Mouse (Mus musculus): ENCODE results near the gene Snx17. TPM values are rescaled to one million over a fixed set of nuclear protein-coding genes. Genes with fewer than 3 reads are reported as not detected.
A peak's percentile ranks its signal among the peaks of the same experiment; 100 is the strongest.

The Snx17 gene
- polyA plus RNA-seq, 1 experiment = 97.0 TPM

- TF ChIP-seq POLR2A (IDR thresholded peaks at IDR 0.05; ENCODE audit: borderline replicate concordance, extremely low read depth, low read depth, low read length) (no peak), CTCF (IDR thresholded peaks at IDR 0.05; ENCODE audit: insufficient read depth, low read length) (no peak)
- under 1% methylated on average over 40 of the region's 40 CpGs for WGBS
- no peak for DNase-seq
- H3K4me3 ChIP-seq (replicated peaks; ENCODE audit: extremely low read depth, low read depth, low read length) = peak overlapping the region; percentile 80
- H3K4me1 ChIP-seq (ENCODE audit: control insufficient read depth, insufficient read depth, low read length) = peaks cover 6% of the 10 kb centered on the region; the same call in 1 of the 2 replicates
These were observed 27.0 kb downstream of the Snx17 start for GRCm38 (mm10) chr5:31219911-31220447.

DNA sequence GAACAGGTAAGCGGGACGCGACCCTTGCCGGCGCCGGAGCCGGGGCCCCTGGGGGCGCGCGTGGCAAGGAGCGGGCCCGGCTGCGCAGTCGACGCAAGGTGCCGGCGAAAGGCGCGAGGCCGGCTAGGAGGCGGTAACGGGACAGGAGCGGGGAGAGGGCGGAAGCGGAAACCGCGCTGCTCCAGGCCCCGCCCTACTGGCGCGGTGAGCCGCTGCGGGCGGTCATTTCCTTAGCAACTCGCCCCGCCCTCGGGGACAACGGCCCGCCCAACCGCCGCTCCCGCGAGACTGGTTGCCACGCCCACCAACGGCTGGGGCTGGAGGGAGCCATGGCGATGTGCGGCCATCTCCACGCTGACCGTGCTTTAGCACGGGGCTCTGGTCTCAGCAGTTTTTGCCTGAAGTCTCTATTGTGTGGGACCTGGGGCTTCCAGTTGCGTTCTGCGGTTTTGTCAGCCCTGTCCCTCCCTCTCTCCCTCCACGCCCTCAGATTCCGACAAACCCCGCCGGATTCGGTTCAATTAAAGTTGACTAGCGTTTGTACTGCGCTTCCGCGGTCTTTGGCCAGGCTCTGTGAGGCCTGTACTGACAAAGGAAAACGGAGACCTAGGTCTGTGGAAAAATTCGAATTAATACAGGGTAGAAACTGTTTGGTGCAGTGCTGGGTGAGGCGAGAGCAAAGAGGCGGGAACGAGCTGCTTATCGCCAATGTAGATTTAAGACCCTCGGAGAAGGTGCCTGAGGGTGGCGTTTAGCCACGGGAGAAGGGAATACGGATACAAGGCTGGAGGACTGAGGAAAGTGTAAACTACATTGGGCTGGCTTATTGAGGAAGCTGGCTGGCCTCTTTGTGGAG lies 27.6 kb downstream of the Snx17 start, which contains the start of gene Ppm1g:
Gene Ppm1g, minus strand, starts transcription at position 240 of the 856 bp plus-strand sequence.
- H3K4me3 ChIP-seq (replicated peaks; ENCODE audit: extremely low read depth, low read depth, low read length) = peak within 1 kb of the TSS; percentile 90
- DNase-seq = peak; percentile 100
- H3K4me1 ChIP-seq (ENCODE audit: control insufficient read depth, insufficient read depth, low read length) = peaks cover 6% of the 10 kb centered on the region; the same call in 1 of the 2 replicates
- TF ChIP-seq POLR2A (IDR thresholded peaks at IDR 0.05; ENCODE audit: borderline replicate concordance, extremely low read depth, low read depth, low read length) (peak; percentile 96), CTCF (IDR thresholded peaks at IDR 0.05; ENCODE audit: insufficient read depth, low read length) (no peak)
- WGBS = under 1% methylated on average over 70 of the region's 70 CpGs

DNA sequence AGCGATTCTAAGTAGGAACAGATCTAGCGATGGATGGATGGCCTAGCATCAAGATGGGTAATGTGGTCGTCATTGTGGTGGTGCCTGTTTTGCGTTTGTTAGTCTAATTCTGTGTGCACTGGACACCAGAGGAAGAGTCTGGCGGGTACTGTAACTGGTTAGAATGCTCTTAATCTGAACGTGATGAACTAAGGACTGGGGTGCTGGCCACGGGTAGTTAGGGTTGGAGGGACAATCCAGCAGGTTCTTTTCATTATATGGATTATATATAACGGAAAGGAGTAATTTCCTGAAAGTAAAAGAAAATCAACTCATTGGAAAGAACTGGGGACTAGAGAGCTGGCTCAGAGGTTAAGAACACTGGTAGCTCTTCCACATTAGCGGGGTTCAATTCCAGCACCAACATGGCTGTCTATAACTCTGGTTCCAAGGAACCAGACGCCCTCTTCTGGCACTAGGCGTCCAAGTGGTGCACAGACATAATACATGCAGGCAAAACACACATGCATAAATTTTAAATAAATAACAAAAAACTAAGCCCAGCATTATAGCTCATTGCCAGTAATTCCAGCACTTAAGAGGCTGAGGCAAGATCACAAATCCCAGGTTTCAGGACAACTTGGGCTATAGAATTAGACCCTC lies 28.4 kb downstream of the Snx17 start:
- Histone ChIP-seq H3K4me1 (ENCODE audit: control insufficient read depth, insufficient read depth, low read length) (peaks cover 6% of the 10 kb centered on the region; the same call in 1 of the 2 replicates), H3K4me3 (replicated peaks; ENCODE audit: extremely low read depth, low read depth, low read length) (peak overlapping the region; percentile 90)
- no peak for TF ChIP-seq POLR2A (IDR thresholded peaks at IDR 0.05; ENCODE audit: borderline replicate concordance, extremely low read depth, low read depth, low read length)
- 0 out of 2 replicates have a peak, but pooled peaks have one; percentile 4 for TF ChIP-seq CTCF (IDR thresholded peaks at IDR 0.05; ENCODE audit: insufficient read depth, low read length)
- no peak for DNase-seq
- WGBS = 16% methylated on average over 11 of the region's 11 CpGs

GRCm38 (mm10) chr5:31222696-31223095 lies 29.7 kb downstream of the Snx17 start:
- DNase-seq = no peak
- TF ChIP-seq POLR2A (IDR thresholded peaks at IDR 0.05; ENCODE audit: borderline replicate concordance, extremely low read depth, low read depth, low read length) = no peak
- no peak for TF ChIP-seq CTCF (IDR thresholded peaks at IDR 0.05; ENCODE audit: insufficient read depth, low read length)
- 0 out of 2 replicates have a peak, but pooled peaks cover 4% of the 10 kb centered on the region for H3K4me1 ChIP-seq (ENCODE audit: control insufficient read depth, insufficient read depth, low read length)
- H3K4me3 ChIP-seq (replicated peaks; ENCODE audit: extremely low read depth, low read depth, low read length) = no peak overlapping the region
- 95% methylated on average over 9 of the region's 9 CpGs for WGBS

DNA sequence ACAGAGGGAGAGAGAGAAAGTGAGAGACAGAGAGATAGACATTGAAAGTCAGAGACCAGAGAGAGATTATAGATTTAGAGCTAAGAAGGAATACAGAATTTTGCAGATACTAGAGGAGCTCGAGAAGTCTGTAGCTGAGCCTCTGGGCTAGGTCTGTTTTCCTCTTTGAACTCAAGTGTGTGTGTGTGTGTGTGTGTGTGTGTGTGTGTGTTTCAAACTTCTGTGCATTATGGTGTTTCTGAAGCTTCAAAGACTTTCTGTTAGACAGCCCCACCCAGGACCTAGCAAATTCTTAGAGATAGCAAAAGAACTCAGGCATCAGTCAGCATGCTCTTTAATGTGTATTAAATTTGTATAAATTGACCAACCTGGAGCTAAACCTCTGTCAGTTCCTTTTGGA lies 33.6 kb downstream of the Snx17 start:
- TF ChIP-seq POLR2A (IDR thresholded peaks at IDR 0.05; ENCODE audit: borderline replicate concordance, extremely low read depth, low read depth, low read length) (no peak), CTCF (IDR thresholded peaks at IDR 0.05; ENCODE audit: insufficient read depth, low read length) (no peak)
- 70% methylated on average over 1 of the region's 1 CpGs for WGBS
- no peak for DNase-seq
- Histone ChIP-seq H3K4me3 (replicated peaks; ENCODE audit: extremely low read depth, low read depth, low read length) (no peak overlapping the region), H3K4me1 (ENCODE audit: control insufficient read depth, insufficient read depth, low read length) (no peaks in the 10 kb centered on the region)

- TF ChIP-seq CTCF (IDR thresholded peaks at IDR 0.05; ENCODE audit: insufficient read depth, low read length) (no peak), POLR2A (IDR thresholded peaks at IDR 0.05; ENCODE audit: borderline replicate concordance, extremely low read depth, low read depth, low read length) (peak; percentile 90)
- under 1% methylated on average over 89 of the region's 103 CpGs for WGBS
- DNase-seq = peak; percentile 92
- peaks cover 4% of the 10 kb centered on the region for H3K4me1 ChIP-seq (ENCODE audit: control insufficient read depth, insufficient read depth, low read length)
- peak within 1 kb of the TSS; percentile 89 for H3K4me3 ChIP-seq (replicated peaks; ENCODE audit: extremely low read depth, low read depth, low read length)
These were observed 47.9 kb downstream of the Snx17 start, which contains the start of the genes Nrbp1 and Gm9970 for GRCm38 (mm10) chr5:31240637-31241521. TSS of gene Nrbp1 (plus strand) at chr5:31240864. TSS of gene Gm9970 (minus strand) at chr5:31241232.

GRCm38 (mm10) chr5:31241522-31242034 lies 48.6 kb downstream of the Snx17 start:
- no peak for TF ChIP-seq CTCF (IDR thresholded peaks at IDR 0.05; ENCODE audit: insufficient read depth, low read length)
- no peak for TF ChIP-seq POLR2A (IDR thresholded peaks at IDR 0.05; ENCODE audit: borderline replicate concordance, extremely low read depth, low read depth, low read length)
- DNase-seq = no peak
- WGBS = 1% methylated on average over 13 of the region's 13 CpGs
- H3K4me3 ChIP-seq (replicated peaks; ENCODE audit: extremely low read depth, low read depth, low read length) = peak overlapping the region; percentile 89
- H3K4me1 ChIP-seq (ENCODE audit: control insufficient read depth, insufficient read depth, low read length) = peaks cover 4% of the 10 kb centered on the region

GRCm38 (mm10) chr5:31242191-31242590 lies 49.2 kb downstream of the Snx17 start:
- Histone ChIP-seq H3K4me3 (replicated peaks; ENCODE audit: extremely low read depth, low read depth, low read length) (peak overlapping the region; percentile 15), H3K4me1 (ENCODE audit: control insufficient read depth, insufficient read depth, low read length) (peaks cover 4% of the 10 kb centered on the region)
- DNase-seq = no peak
- 15% methylated on average over 10 of the region's 10 CpGs for WGBS
- TF ChIP-seq CTCF (IDR thresholded peaks at IDR 0.05; ENCODE audit: insufficient read depth, low read length) = no peak

Other genes starting within 250 kb of the Snx17 start
- gene Cgref1, start 247.6 kb upstream of the Snx17 start, polyA plus RNA-seq (2012; rRNA removed) = 2.7 and 5.7 TPM in 2 replicates
- gene Preb, start 232.9 kb upstream of the Snx17 start, polyA plus RNA-seq (2012; rRNA removed) = 196 and 253 TPM in 2 replicates
- 0.95 and 1.2 TPM in 2 replicates for gene Tcf23, start 224.6 kb upstream of the Snx17 start, polyA plus RNA-seq (2012; rRNA removed)
- gene Atraid, start 144.9 kb upstream of the Snx17 start, polyA plus RNA-seq (2012; rRNA removed) = 113 and 122 TPM in 2 replicates
- gene Slc5a6, start 144.3 kb upstream of the Snx17 start, polyA plus RNA-seq (2012; rRNA removed) = 16.3 and 19.1 TPM in 2 replicates
- gene Cad, start 138.4 kb upstream of the Snx17 start, polyA plus RNA-seq (2012; rRNA removed) = 27.6 and 28.6 TPM in 2 replicates
- gene Dnajc5g, start 86.9 kb upstream of the Snx17 start, polyA plus RNA-seq (2012; rRNA removed) = not detected in 2 replicates
- 0.10 TPM in 1 of 2 replicates, not detected in the other for gene Slc30a3, start 85.0 kb upstream of the Snx17 start, polyA plus RNA-seq (2012; rRNA removed)
- gene Trim54, start 76.5 kb upstream of the Snx17 start, polyA plus RNA-seq (2012; rRNA removed) = 3.8 and 14.9 TPM in 2 replicates
- gene Ucn, start 54.4 kb upstream of the Snx17 start, polyA plus RNA-seq (2012; rRNA removed) = not detected in 2 replicates
- 86.4 and 93.4 TPM in 2 replicates for gene Mpv17, start 39.0 kb upstream of the Snx17 start, polyA plus RNA-seq (2012; rRNA removed)
- gene Gm29609, start 13.3 kb upstream of the Snx17 start, polyA plus RNA-seq (2012; rRNA removed) = 2.2 and 2.7 TPM in 2 replicates
- gene Gtf3c2, start 13.1 kb upstream of the Snx17 start, polyA plus RNA-seq (2012; rRNA removed) = 39.2 and 59.2 TPM in 2 replicates
- 28.3 and 44.9 TPM in 2 replicates for gene Eif2b4, start 203 bp downstream of the Snx17 start, polyA plus RNA-seq (2012; rRNA removed)
- gene Zfp513, start 9.1 kb downstream of the Snx17 start, polyA plus RNA-seq (2012; rRNA removed) = 45.2 and 52.4 TPM in 2 replicates
- 67.4 and 89.5 TPM in 2 replicates for gene Ppm1g, start 27.5 kb downstream of the Snx17 start, polyA plus RNA-seq (2012; rRNA removed)
- 170 and 188 TPM in 2 replicates for gene Nrbp1, start 47.6 kb downstream of the Snx17 start, polyA plus RNA-seq (2012; rRNA removed)
- 0.36 and 0.70 TPM in 2 replicates for gene Gm9970, start 48.0 kb downstream of the Snx17 start, polyA plus RNA-seq (2012; rRNA removed)
- 71.3 and 75.9 TPM in 2 replicates for gene Krtcap3, start 58.5 kb downstream of the Snx17 start, polyA plus RNA-seq (2012; rRNA removed)
- gene Ift172, start 97.9 kb downstream of the Snx17 start, polyA plus RNA-seq (2012; rRNA removed) = 45.0 and 47.8 TPM in 2 replicates
- gene Fndc4, start 102.9 kb downstream of the Snx17 start, polyA plus RNA-seq (2012; rRNA removed) = 11.7 and 17.8 TPM in 2 replicates
- 0.05 and 0.11 TPM in 2 replicates for gene Gckr, start 104.2 kb downstream of the Snx17 start, polyA plus RNA-seq (2012; rRNA removed)